Comparison of ENCODE assay signal across 8 mouse cellular contexts in genomic region chr4:149737383-149738324, GRCm38 (mm10). TPM values are rescaled to one million over a fixed set of nuclear protein-coding genes. Genes with fewer than 3 reads are reported as not detected.
DNase-seq lines count a peak whose midpoint lies in the region; ATAC-seq lines count a peak whose summit lies in the region.

Tmem201 (minus strand) TSS chr4:149738044.

- H3K9me3 ChIP-seq in intestine, embryonic 14.5 days (ENCODE audit: control insufficient read depth, low read length): no peaks in the 10 kb centered on the region

- intact Hi-C loops in left cerebral cortex, postnatal 14 days (cut with DNase I): loop anchor here (5.0 kb wide), 1 partner anchor 220 kb away; the partner anchor contains the start of gene Spsb1

- peak; percentile 94 to 97 for DNase-seq in adrenal gland, adult (ENCODE audit: inconsistent age in 2 of 2, low spot score in 1 of 2)
- DNase-seq in embryo, embryonic 10.5 days (ENCODE audit: low spot score): peak; percentile 97
- peak; percentile 89 for DNase-seq in gastrocnemius, postnatal 25 days
- peak; percentile 94 for DNase-seq in intestine, embryonic 14.5 days (ENCODE audit: low spot score)
- DNase-seq in left cerebral cortex, postnatal 14 days (ENCODE audit: low spot score in 2 of 2): peak; percentile 97
- peak; percentile 96 for DNase-seq in mesoderm, embryonic 11.5 days (ENCODE audit: low read depth, low spot score)
- peak; percentile 92 to 94 for DNase-seq in right cerebral cortex, postnatal 36 days (ENCODE audit: low spot score in 2 of 2)
- peak; percentile 88 for DNase-seq in yolk sac, embryonic 10.5 days (ENCODE audit: low spot score)

- no peaks in the 10 kb centered on the region for H3K27me3 ChIP-seq in intestine, embryonic 14.5 days (replicated peaks; ENCODE audit: control insufficient read depth, insufficient read depth, low read length)

- H3K4me2 ChIP-seq in intestine, embryonic 14.5 days (ENCODE audit: low read length): peak within 1 kb of the TSS; percentile 96

- peaks cover 32% of the 10 kb centered on the region for H3K4me1 ChIP-seq in intestine, embryonic 14.5 days (replicated peaks; ENCODE audit: control insufficient read depth, insufficient read depth, low read length)

- under 1% methylated on average over 85 of the region's 97 CpGs for WGBS in intestine, embryonic 14.5 days

- H3K4me3 ChIP-seq in intestine, embryonic 14.5 days (ENCODE audit: low read depth, low read length): peak within 1 kb of the TSS; percentile 67

- H3K9ac ChIP-seq in intestine, embryonic 14.5 days (ENCODE audit: low read length): peak within 1 kb of the TSS; percentile 78

- ATAC-seq in intestine, embryonic 14.5 days (replicated peaks; ENCODE audit: low FRiP score, low TSS enrichment, low read depth): peak; percentile 88

- H3K36me3 ChIP-seq in intestine, embryonic 14.5 days (ENCODE audit: control insufficient read depth, insufficient read depth, low read length): no peaks in the 10 kb centered on the region

- peak within 1 kb of the TSS; percentile 76 for H3K27ac ChIP-seq in intestine, embryonic 14.5 days (ENCODE audit: low read depth)

RNA-seq across cellular contexts. Expression of gene Tmem201, which starts in this region (rescaled TPM):
- total RNA-seq in gastrocnemius, postnatal 25 days (2021): 10 to 100 TPM; 36.2 to 38.1 TPM
- polyA plus RNA-seq in intestine, embryonic 14.5 days (2014; fragmentation: Nextera tagmentation; extraction: Ambion mirVana): 22.2 and 22.9 TPM in 2 replicates
- total RNA-seq in left cerebral cortex, postnatal 14 days (2021): 10 to 100 TPM; 63.9 to 66.8 TPM

Comparison
In these comparisons a context has a peak if more than half of its experiments do, and no peak if none do; other contexts are left out.
1. Peak in every context shown above with its lines: DNase-seq, ATAC-seq, H3K4me3 ChIP-seq and H3K27ac ChIP-seq.